Mouse (Mus musculus) intestine, embryonic 14.5 days (tissue): Measurements from ENCODE around the gene Cep97. TPM values are rescaled to one million over a fixed set of nuclear protein-coding genes. Genes with fewer than 3 reads are reported as not detected.

ENCODE experiments used
- ATAC-seq: fragments of 200-750 bp; cut with Nextera tagmentation; replicated peaks from 2 replicates; pipeline ENCODE4 v1.8.0; 2017; ENCODE audit warnings: low read depth, moderate number of reproducible peaks, moderate TSS enrichment, moderate library complexity; ENCODE audit not compliant: low FRiP score, low TSS enrichment
- DNase-seq: peaks from one replicate; pipeline ENCODE4 v3.0.0-alpha.2; 2018; ENCODE audit warnings: low spot score
- H3K27ac ChIP-seq: fragments of 300-500 bp; sonication (generic); 2 replicates; pipeline ENCODE4 v1.5.1; 2014; ENCODE audit warnings: low read depth, mild to moderate bottlenecking, control low read depth
- H3K27me3 ChIP-seq: fragments of 300-500 bp; sonication (generic); replicated peaks from 2 replicates; pipeline ENCODE4 v1.6.1; 2014; ENCODE audit warnings: low read length, control low read depth; ENCODE audit not compliant: control insufficient read depth, insufficient read depth
- H3K36me3 ChIP-seq: fragments of 300-500 bp; sonication (generic); 2 replicates; pipeline ENCODE4 v1.6.1; 2014; ENCODE audit warnings: low read length, control low read depth; ENCODE audit not compliant: control insufficient read depth, insufficient read depth
- H3K4me1 ChIP-seq: fragments of 300-500 bp; sonication (generic); replicated peaks from 2 replicates; pipeline ENCODE4 v1.6.1; 2014; ENCODE audit warnings: low read length, control low read depth, mixed read lengths; ENCODE audit not compliant: control insufficient read depth, insufficient read depth
- H3K4me2 ChIP-seq: fragments of 300-500 bp; sonication (generic); 2 replicates; pipeline ENCODE4 v1.6.1; 2014; ENCODE audit warnings: low read length
- H3K4me3 ChIP-seq: fragments of 300-500 bp; sonication (generic); 2 replicates; pipeline ENCODE4 v1.5.1; 2014; ENCODE audit warnings: low read depth, low read length, control low read depth, mixed read lengths
- H3K9ac ChIP-seq: fragments of 300-500 bp; sonication (generic); 2 replicates; pipeline ENCODE4 v1.6.1; 2014; ENCODE audit warnings: mild to moderate bottlenecking, low read length
- H3K9me3 ChIP-seq: fragments of 300-500 bp; sonication (generic); 2 replicates; pipeline ENCODE4 v1.6.1; 2016; ENCODE audit warnings: low read length, control low read depth; ENCODE audit not compliant: control insufficient read depth
- WGBS: fragments of 180-500 bp; shearing (Covaris S2); extraction: QIAGEN DNeasy Blood & Tissue Kit; methylation state at CpG from one replicate; pipeline ENCODE4 v1.1.7; 2014; 5-methylcytosine and 5-hydroxymethylcytosine counted together
- polyA plus RNA-seq: library from polyadenylated mRNA; unstranded; fragments of >200 nt; fragmentation: Nextera tagmentation; extraction: Ambion mirVana; gene quantifications from 2 replicates; pipeline ENCODE4 v1.2.1, GENCODE M21; 2014

Gene Cep97
- polyA plus RNA-seq, 1 experiment from 2014 or later, result 8.3 TPM

DNA sequence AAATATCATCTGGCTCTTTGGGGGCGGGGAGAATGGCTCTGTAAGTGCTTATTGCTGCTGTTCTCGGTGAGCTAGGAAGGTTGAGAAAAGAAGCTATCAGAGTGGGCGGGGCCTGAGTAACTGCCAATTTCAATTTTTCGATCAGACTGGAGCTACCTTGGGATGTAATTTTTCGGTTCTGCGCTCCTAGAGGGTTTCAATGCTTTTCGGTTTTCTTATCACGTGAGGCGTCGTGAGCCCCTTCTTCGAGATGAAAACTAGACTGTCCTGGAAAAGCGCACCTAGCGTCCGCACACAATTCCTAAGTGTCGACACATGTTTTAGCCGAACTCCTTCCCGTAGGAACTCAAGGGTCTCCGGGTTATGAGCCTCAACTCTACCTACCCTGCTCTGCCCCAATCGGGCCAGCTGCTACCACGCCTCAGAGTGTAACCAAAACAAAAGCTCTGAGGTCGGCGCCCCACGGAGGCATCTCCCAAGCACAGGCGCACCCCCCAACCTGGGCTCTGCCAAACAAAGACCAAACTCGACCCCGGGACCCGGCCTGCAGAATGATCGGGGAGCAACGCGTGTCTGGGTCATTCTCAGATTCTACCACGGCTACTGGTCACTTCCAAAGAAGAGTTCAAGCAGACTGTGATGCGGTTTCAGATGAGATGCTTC, 843 bp downstream of the Cep97 start:
- Histone ChIP-seq H3K9ac (peak overlapping the region; percentile 65), H3K4me3 (peak overlapping the region; percentile 83), H3K9me3 (no peaks in the 10 kb centered on the region), H3K4me1 (0 out of 2 replicates have a peak, but pooled peaks cover 3% of the 10 kb centered on the region), H3K27ac (peak overlapping the region; percentile 23; the same call in 1 of the 2 replicates), H3K4me2 (peak overlapping the region; percentile 82), H3K27me3 (no peaks in the 10 kb centered on the region), H3K36me3 (0 out of 2 replicates have a peak, but pooled peaks cover 6% of the 10 kb centered on the region)
- peak; percentile 85 for DNase-seq
- WGBS, result under 1% methylated on average over 32 of the region's 32 CpGs
- peak; percentile 59 for ATAC-seq

DNA sequence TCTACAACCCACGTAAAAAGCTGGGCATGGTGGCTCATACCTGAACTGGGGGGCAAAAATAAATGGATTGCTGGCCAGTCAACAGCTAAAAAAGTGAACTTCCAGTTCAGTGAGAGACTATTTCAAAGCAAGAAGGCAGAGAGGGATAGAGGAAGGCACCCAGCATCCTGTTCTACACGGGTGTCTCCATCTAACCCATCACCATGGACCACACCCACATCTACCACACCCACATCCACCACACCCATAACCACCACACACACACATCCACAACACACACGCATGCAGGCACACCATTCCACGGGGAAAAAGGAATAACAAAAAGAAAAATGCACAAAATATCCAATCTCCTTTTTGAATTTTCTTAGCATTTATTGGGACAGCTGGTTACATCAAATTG, 10.6 kb downstream of the Cep97 start:
- Histone ChIP-seq H3K9me3 (no peaks in the 10 kb centered on the region), H3K4me3 (no peak overlapping the region), H3K27me3 (no peaks in the 10 kb centered on the region), H3K36me3 (peaks cover 32% of the 10 kb centered on the region), H3K9ac (no peak overlapping the region), H3K4me1 (no peaks in the 10 kb centered on the region), H3K4me2 (no peak overlapping the region), H3K27ac (no peak overlapping the region)
- 91% methylated on average over 4 of the region's 4 CpGs for WGBS
- ATAC-seq (no peak), DNase-seq (no peak)

DNA sequence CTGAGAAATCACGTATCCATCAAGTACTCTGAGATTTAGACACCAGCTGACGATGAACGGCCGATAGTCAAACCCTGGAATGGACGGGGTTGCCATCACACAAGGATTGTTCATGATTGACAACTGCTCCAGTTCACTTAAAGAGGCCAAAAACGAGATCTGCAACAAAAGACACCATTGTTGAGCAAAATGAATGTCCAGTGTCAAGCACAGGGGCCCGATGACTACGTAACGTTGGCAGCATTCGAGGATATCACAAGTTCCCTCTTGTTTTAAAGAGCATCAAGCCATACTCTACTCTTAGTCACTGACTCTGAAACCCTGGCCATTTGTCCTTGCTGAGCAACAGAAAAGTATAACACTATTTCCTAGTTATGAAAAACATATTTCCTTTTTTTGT, 12.6 kb downstream of the Cep97 start:
- H3K9ac ChIP-seq, result no peak overlapping the region
- DNase-seq (no peak), ATAC-seq (no peak)
- no peaks in the 10 kb centered on the region for H3K9me3 ChIP-seq
- no peak overlapping the region for H3K4me2 ChIP-seq
- 88% methylated on average over 10 of the region's 10 CpGs for WGBS
- no peaks in the 10 kb centered on the region for H3K4me1 ChIP-seq
- peaks cover 43% of the 10 kb centered on the region for H3K36me3 ChIP-seq
- H3K27me3 ChIP-seq, result no peaks in the 10 kb centered on the region
- no peak overlapping the region for H3K4me3 ChIP-seq
- H3K27ac ChIP-seq, result no peak overlapping the region

DNA sequence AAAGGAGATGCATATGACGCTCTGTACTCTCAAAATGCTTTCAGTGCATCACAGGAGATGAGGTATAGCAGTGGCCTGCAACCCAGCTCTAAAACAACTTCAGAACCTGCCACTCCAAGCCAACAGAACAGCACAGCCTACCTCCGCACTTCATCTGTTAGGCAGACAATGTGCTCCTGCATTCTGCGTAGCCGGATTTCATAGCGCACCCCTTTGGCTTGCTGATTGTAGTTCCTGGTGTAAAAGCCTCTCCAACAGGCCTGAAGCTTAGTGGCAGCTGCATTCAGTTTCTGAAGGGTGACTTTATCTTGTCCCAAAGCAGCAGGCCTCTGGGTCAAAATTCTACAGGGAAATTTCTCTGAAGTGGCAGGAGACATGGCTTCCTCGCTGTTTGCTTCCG, 19.9 kb downstream of the Cep97 start:
- Histone ChIP-seq H3K4me2 (no peak overlapping the region), H3K4me3 (no peak overlapping the region), H3K9me3 (no peaks in the 10 kb centered on the region), H3K27me3 (no peaks in the 10 kb centered on the region), H3K27ac (no peak overlapping the region), H3K9ac (no peak overlapping the region), H3K4me1 (no peaks in the 10 kb centered on the region), H3K36me3 (peaks cover 44% of the 10 kb centered on the region)
- 96% methylated on average over 7 of the region's 7 CpGs for WGBS
- no peak for DNase-seq
- no peak for ATAC-seq

- Histone ChIP-seq H3K4me1 (no peaks in the 10 kb centered on the region), H3K36me3 (peaks cover 33% of the 10 kb centered on the region), H3K27me3 (no peaks in the 10 kb centered on the region), H3K4me3 (no peak overlapping the region), H3K27ac (no peak overlapping the region), H3K4me2 (no peak overlapping the region), H3K9me3 (no peaks in the 10 kb centered on the region), H3K9ac (no peak overlapping the region)
- ATAC-seq (no peak), DNase-seq (no peak)
- 88% methylated on average over 10 of the region's 10 CpGs for WGBS
These were observed 24.4 kb downstream of the Cep97 start for GRCm38 (mm10) chr16:55910208-55910793.

GRCm38 (mm10) chr16:55906928-55907679, 27.6 kb downstream of the Cep97 start:
- no peak for ATAC-seq
- H3K9ac ChIP-seq, result no peak overlapping the region
- H3K4me3 ChIP-seq, result no peak overlapping the region
- H3K4me1 ChIP-seq, result no peaks in the 10 kb centered on the region
- H3K27ac ChIP-seq, result no peak overlapping the region
- no peak overlapping the region for H3K4me2 ChIP-seq
- H3K36me3 ChIP-seq, result peaks cover 23% of the 10 kb centered on the region; the same call in 1 of the 2 replicates
- no peak for DNase-seq
- WGBS, result 91% methylated on average over 5 of the region's 5 CpGs
- no peaks in the 10 kb centered on the region for H3K27me3 ChIP-seq
- no peaks in the 10 kb centered on the region for H3K9me3 ChIP-seq

DNA sequence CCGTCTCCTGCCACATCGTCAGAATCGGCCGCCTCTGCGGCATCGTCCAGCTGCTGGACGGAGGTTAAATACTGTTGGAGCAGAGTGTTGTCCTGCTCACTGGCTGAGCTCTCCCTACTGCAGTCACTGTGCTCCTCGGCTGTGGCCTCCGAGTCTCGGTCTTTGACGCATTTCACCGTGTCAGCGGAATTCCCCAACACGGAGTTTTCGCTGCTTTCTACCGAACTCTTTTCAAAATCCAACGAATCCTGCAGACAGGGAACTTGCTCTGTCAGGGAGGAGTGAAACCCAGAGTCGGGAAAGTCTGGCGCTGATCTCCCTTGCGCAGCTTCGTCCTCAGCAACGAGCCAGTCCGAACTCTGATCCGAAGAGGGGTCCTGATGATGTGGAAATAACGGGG, 29.3 kb downstream of the Cep97 start:
- H3K4me1 ChIP-seq, result no peaks in the 10 kb centered on the region
- H3K36me3 ChIP-seq, result peaks cover 13% of the 10 kb centered on the region; the same call in 1 of the 2 replicates
- H3K9me3 ChIP-seq, result no peaks in the 10 kb centered on the region
- H3K4me2 ChIP-seq, result peak overlapping the region; percentile 9; the same call in 1 of the 2 replicates
- 74% methylated on average over 25 of the region's 25 CpGs for WGBS
- no peaks in the 10 kb centered on the region for H3K27me3 ChIP-seq
- no peak for ATAC-seq
- DNase-seq, result no peak
- H3K9ac ChIP-seq, result no peak overlapping the region
- no peak overlapping the region for H3K27ac ChIP-seq
- H3K4me3 ChIP-seq, result no peak overlapping the region

DNA sequence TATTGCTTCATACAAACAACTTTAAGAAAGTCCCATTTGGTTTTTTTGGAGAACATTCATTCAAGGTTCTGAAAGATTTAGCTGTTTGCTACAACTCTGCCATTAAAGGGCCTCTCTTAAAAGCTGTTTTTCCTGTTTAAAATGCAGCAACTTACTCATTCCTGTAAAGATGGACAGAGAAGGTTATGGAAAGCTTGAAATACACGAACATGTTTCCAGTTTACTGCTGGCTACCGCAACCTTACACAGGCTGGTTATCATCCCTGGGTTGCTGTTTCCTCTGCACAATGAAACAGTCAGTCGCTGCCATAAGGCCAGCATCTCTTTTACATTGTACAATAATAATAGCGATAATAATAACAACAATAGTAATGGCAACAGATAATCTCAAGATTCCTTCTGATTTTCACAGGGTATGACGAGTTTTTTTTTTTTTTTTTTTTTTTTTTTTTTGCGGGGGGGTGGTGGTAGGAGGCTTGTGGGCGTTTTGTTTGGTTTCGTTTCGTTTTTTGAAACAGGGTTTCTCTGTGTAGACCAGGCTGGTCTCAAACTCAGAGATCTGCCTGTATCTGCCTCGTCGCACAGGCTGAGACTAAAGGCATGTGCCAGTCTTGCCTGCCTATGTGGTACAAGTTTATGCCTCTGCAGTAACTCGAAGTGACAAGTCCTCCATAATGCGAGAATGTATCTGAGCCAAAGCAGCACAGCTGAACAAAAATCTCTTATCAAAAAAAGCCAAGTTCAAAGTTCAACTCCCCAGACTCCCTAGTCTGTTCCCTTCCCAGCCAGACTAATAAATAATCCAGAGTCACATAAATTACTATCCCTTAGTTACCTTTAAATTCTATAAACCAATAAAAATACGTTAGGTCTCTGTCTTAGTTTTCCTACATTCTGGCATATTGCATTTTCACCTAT, 32.6 kb downstream of the Cep97 start:
- H3K9ac ChIP-seq, result no peak overlapping the region
- H3K4me1 ChIP-seq, result 0 out of 2 replicates have a peak, but pooled peaks cover 5% of the 10 kb centered on the region
- ATAC-seq (no peak), DNase-seq (no peak)
- peaks cover 11% of the 10 kb centered on the region; the same call in 1 of the 2 replicates for H3K36me3 ChIP-seq
- no peaks in the 10 kb centered on the region for H3K27me3 ChIP-seq
- WGBS, result 83% methylated on average over 14 of the region's 14 CpGs
- no peak overlapping the region for H3K27ac ChIP-seq
- no peaks in the 10 kb centered on the region for H3K9me3 ChIP-seq
- no peak overlapping the region for H3K4me3 ChIP-seq
- H3K4me2 ChIP-seq, result no peak overlapping the region
